Mouse (Mus musculus): ENCODE measurements at regions not wholly inside any gene's neighbourhood (a gene's known extent, or its start where the extent isn't known, plus 50 kb on each side); places are given as distances from the start of the nearest gene placed in this dataset.

GRCm38 (mm10) chr9:30369554-30370440, 57.1 kb upstream of the Snx19 start:
- 62% methylated on average over 11 of the region's 11 CpGs for WGBS
- no peak overlapping the region for H3K4me3 ChIP-seq (ENCODE audit: low read length)

GRCm38 (mm10) chr9:30370789-30371188, 56.1 kb upstream of the Snx19 start:
- DNase-seq (ENCODE audit: low spot score) (no peak), ATAC-seq (no peak)
- Histone ChIP-seq H3K9me3 (ENCODE audit: low read length) (no peaks in the 10 kb centered on the region), H3K27ac (no peak overlapping the region), H3K4me2 (ENCODE audit: low read depth, low read length) (no peak overlapping the region), H3K4me1 (ENCODE audit: insufficient read depth, low read length) (no peaks in the 10 kb centered on the region), H3K9ac (replicated peaks; ENCODE audit: low read length) (no peak overlapping the region), H3K27me3 (ENCODE audit: insufficient read depth, low read length) (no peaks in the 10 kb centered on the region), H3K36me3 (ENCODE audit: insufficient read depth, low read length) (no peaks in the 10 kb centered on the region), H3K4me3 (ENCODE audit: low read length) (no peak overlapping the region)
- WGBS: 78% methylated on average over 2 of the region's 2 CpGs
- no peak for TF ChIP-seq CTCF (IDR thresholded peaks at IDR 0.05; ENCODE audit: low read depth)

More at GRCm38 (mm10) chr9:30369554-30370440, 57.1 kb upstream of the Snx19 start:
- peak; percentile 38 for DNase-seq (ENCODE audit: low spot score)
- no peaks in the 10 kb centered on the region for H3K27me3 ChIP-seq (ENCODE audit: insufficient read depth, low read length)
- TF ChIP-seq CTCF (IDR thresholded peaks at IDR 0.05; ENCODE audit: low read depth): no peak
- no peaks in the 10 kb centered on the region for H3K9me3 ChIP-seq (ENCODE audit: low read length)
- ATAC-seq: no peak
- no peaks in the 10 kb centered on the region for H3K4me1 ChIP-seq (ENCODE audit: insufficient read depth, low read length)
- no peaks in the 10 kb centered on the region for H3K36me3 ChIP-seq (ENCODE audit: insufficient read depth, low read length)
- H3K4me2 ChIP-seq (ENCODE audit: low read depth, low read length): no peak overlapping the region
- no peak overlapping the region for H3K9ac ChIP-seq (replicated peaks; ENCODE audit: low read length)
- no peak overlapping the region for H3K27ac ChIP-seq

GRCm38 (mm10) chr9:30376908-30377307, 50.0 kb upstream of the Snx19 start:
- DNase-seq (ENCODE audit: low spot score): no peak
- Histone ChIP-seq H3K27me3 (ENCODE audit: insufficient read depth, low read length) (no peaks in the 10 kb centered on the region), H3K4me1 (ENCODE audit: insufficient read depth, low read length) (no peaks in the 10 kb centered on the region), H3K9ac (replicated peaks; ENCODE audit: low read length) (no peak overlapping the region), H3K4me2 (ENCODE audit: low read depth, low read length) (no peak overlapping the region), H3K9me3 (ENCODE audit: low read length) (no peaks in the 10 kb centered on the region), H3K36me3 (ENCODE audit: insufficient read depth, low read length) (no peaks in the 10 kb centered on the region), H3K27ac (no peak overlapping the region), H3K4me3 (ENCODE audit: low read length) (no peak overlapping the region)
- 48% methylated on average over 3 of the region's 3 CpGs for WGBS
- no peak for TF ChIP-seq CTCF (IDR thresholded peaks at IDR 0.05; ENCODE audit: low read depth)
- ATAC-seq: no peak

All from hindbrain, postnatal 0 days (tissue).